Mouse (Mus musculus): ENCODE data around the gene Sftpa1. TPM values are rescaled to one million over a fixed set of nuclear protein-coding genes. Genes with fewer than 3 reads are reported as not detected.

The Sftpa1 gene
- polyA plus RNA-seq, 1 experiment from 2014 or later: not detected

DNA sequence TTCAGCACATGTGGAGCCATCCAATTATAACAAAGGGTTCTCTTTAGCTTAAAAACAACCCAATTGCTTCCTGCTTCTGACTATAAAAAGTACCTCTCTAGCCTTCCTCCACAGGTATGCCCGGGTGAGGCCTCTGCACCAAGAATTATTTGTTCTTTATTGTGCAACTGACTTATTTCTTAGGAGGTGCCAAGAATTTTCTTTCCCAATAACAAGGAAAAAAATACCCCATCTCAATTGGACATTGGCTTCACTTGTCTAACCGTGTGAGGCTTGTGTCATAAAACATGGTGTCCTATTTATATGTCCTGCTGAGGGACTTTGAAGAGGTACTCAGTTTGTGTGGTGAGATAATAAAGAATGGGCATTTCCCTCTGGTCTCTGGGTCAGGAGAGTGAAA, 38.9 kb downstream of the Sftpa1 start:
- Histone ChIP-seq H3K9ac (replicated peaks; ENCODE audit: low read depth, low read length) (no peak overlapping the region), H3K27ac (ENCODE audit: low read depth, low read length) (no peak overlapping the region), H3K27me3 (ENCODE audit: control insufficient read depth, insufficient read depth, low read length) (no peaks in the 10 kb centered on the region), H3K4me2 (ENCODE audit: low read depth, low read length) (no peak overlapping the region), H3K9me3 (ENCODE audit: control insufficient read depth, low read length) (no peaks in the 10 kb centered on the region), H3K4me1 (ENCODE audit: control insufficient read depth, insufficient read depth, low read length) (no peaks in the 10 kb centered on the region), H3K4me3 (ENCODE audit: low read depth, low read length) (no peak overlapping the region), H3K36me3 (ENCODE audit: control insufficient read depth, insufficient read depth, low read length) (no peaks in the 10 kb centered on the region)
- ATAC-seq (ENCODE audit: low read depth): no peak
- 75% methylated on average over 2 of the region's 2 CpGs for WGBS

DNA sequence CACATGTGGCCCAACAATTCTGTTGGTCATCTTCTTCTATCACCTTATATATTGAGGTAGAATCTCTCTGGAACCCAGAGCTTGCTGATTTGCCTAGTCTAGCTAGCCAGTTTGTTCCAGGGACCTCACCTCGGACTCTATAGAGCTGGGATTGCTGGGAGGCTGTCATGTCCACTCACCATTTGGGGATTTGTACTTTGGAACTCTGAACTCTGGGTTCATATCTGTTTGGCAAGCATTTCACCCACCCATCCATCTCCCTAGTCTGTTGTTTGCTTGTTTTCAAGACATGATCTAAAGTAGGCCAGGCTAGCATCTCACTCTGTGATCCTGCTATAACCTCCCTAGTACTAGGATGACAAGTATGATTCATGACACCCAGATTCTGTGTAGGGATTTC, 43.2 kb downstream of the Sftpa1 start:
- H3K4me3 ChIP-seq (ENCODE audit: low read depth, low read length): no peak overlapping the region
- H3K4me2 ChIP-seq (ENCODE audit: low read depth, low read length): no peak overlapping the region
- H3K9me3 ChIP-seq (ENCODE audit: control insufficient read depth, low read length): no peaks in the 10 kb centered on the region
- no peak overlapping the region for H3K27ac ChIP-seq (ENCODE audit: low read depth, low read length)
- H3K27me3 ChIP-seq (ENCODE audit: control insufficient read depth, insufficient read depth, low read length): no peaks in the 10 kb centered on the region
- WGBS: 56% methylated on average over 1 of the region's 1 CpGs
- no peaks in the 10 kb centered on the region for H3K4me1 ChIP-seq (ENCODE audit: control insufficient read depth, insufficient read depth, low read length)
- no peaks in the 10 kb centered on the region for H3K36me3 ChIP-seq (ENCODE audit: control insufficient read depth, insufficient read depth, low read length)
- ATAC-seq (ENCODE audit: low read depth): no peak
- H3K9ac ChIP-seq (replicated peaks; ENCODE audit: low read depth, low read length): no peak overlapping the region

DNA sequence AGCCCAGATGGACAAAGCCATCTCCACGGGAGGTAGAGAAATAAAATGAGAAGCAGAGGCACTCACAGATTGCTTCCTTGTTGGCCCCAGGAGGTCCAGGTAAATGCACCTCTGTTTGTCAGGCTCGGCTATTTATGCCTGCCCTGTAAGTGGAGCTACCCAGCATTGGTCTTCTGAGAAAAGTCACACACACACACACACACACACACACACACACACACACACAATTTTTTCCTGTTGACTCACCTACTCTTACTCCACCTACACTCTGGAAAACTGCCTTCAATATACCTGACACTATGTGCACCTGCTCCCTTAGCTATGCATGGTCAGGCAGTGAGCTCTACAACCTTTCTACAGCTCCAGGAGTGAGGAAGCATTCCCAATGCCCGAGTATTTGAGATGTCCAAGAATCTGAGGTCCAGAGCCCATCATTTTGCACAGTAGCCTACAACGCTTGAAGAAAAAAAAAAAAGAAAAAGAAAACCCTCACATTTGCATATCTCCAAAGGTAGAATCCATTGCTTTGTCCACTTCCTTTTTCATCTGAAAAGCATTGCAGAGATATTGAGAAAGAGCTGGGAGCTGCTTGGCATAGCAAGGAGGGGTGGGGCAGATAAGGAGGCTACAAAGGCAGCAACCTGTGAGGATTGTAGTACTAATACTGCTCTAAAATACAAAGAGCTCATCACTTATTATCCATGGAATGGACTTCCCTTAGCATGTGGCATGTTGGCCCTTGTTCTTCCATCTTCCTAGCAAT, 53.7 kb downstream of the Sftpa1 start, which contains the start of gene Sftpd:
Gene Sftpd, minus strand, starts transcription at position 91 of the 763 bp plus-strand sequence.
- Histone ChIP-seq H3K4me1 (ENCODE audit: control insufficient read depth, insufficient read depth, low read length) (no peaks in the 10 kb centered on the region), H3K27me3 (ENCODE audit: control insufficient read depth, insufficient read depth, low read length) (no peaks in the 10 kb centered on the region), H3K9me3 (ENCODE audit: control insufficient read depth, low read length) (no peaks in the 10 kb centered on the region), H3K27ac (ENCODE audit: low read depth, low read length) (no peak within 1 kb of the TSS), H3K4me2 (ENCODE audit: low read depth, low read length) (no peak within 1 kb of the TSS), H3K9ac (replicated peaks; ENCODE audit: low read depth, low read length) (no peak within 1 kb of the TSS), H3K36me3 (ENCODE audit: control insufficient read depth, insufficient read depth, low read length) (no peaks in the 10 kb centered on the region), H3K4me3 (ENCODE audit: low read depth, low read length) (no peak within 1 kb of the TSS)
- WGBS: 78% methylated on average over 4 of the region's 4 CpGs
- ATAC-seq (ENCODE audit: low read depth): no peak

Other genes starting within 250 kb of the Sftpa1 start
- 1.7 and 1.9 TPM in 2 replicates for gene Sh2d4b, start 238.5 kb upstream of the Sftpa1 start, polyA plus RNA-seq (2014; fragmentation: Nextera tagmentation; extraction: Ambion mirVana)
- 45.2 and 66.3 TPM in 2 replicates for gene Tspan14, start 165.0 kb upstream of the Sftpa1 start, polyA plus RNA-seq (2014; fragmentation: Nextera tagmentation; extraction: Ambion mirVana)
- 102 and 108 TPM in 2 replicates for gene Fam213a, start 118.0 kb upstream of the Sftpa1 start, polyA plus RNA-seq (2014; fragmentation: Nextera tagmentation; extraction: Ambion mirVana)
- gene Dydc2, start 62.6 kb upstream of the Sftpa1 start, polyA plus RNA-seq (2014; fragmentation: Nextera tagmentation; extraction: Ambion mirVana): 0.78 TPM in 1 of 2 replicates, not detected in the other
- 0.27 TPM in 1 of 2 replicates, not detected in the other for gene Dydc1, start 58.9 kb upstream of the Sftpa1 start, polyA plus RNA-seq (2014; fragmentation: Nextera tagmentation; extraction: Ambion mirVana)
- gene Mat1a, start 26.7 kb upstream of the Sftpa1 start, polyA plus RNA-seq (2014; fragmentation: Nextera tagmentation; extraction: Ambion mirVana): not detected in 2 replicates
- not detected in 2 replicates for gene Mbl1, start 19.7 kb downstream of the Sftpa1 start, polyA plus RNA-seq (2014; fragmentation: Nextera tagmentation; extraction: Ambion mirVana)
- gene Sftpd, start 53.4 kb downstream of the Sftpa1 start, polyA plus RNA-seq (2014; fragmentation: Nextera tagmentation; extraction: Ambion mirVana): not detected in 2 replicates
- 0.33 and 0.49 TPM in 2 replicates for gene Gm2832, start 147.0 kb downstream of the Sftpa1 start, polyA plus RNA-seq (2014; fragmentation: Nextera tagmentation; extraction: Ambion mirVana)
- gene Gm5798, start 216.8 kb downstream of the Sftpa1 start, polyA plus RNA-seq (2014; fragmentation: Nextera tagmentation; extraction: Ambion mirVana): not detected in 2 replicates